Mouse (Mus musculus) hindbrain, embryonic 10.5 days (tissue): ENCODE results near the gene Gm9044. TPM values are rescaled to one million over a fixed set of nuclear protein-coding genes. Genes with fewer than 3 reads are reported as not detected.
"Not testable (repeated sequence)": the region's sequence is repeated elsewhere in the genome, so short reads cannot be mapped to it uniquely, and the experiment has no call there.

Source experiments
- DNase-seq: peaks from one replicate; pipeline ENCODE4 v3.0.0-alpha.2; 2017; ENCODE audit warnings: low spot score
- H3K27ac ChIP-seq: fragments of 300-500 bp; sonication (generic); 2 replicates; pipeline ENCODE4 v1.5.1; 2016; ENCODE audit warnings: mild to moderate bottlenecking, moderate library complexity
- H3K27me3 ChIP-seq: fragments of 300-500 bp; sonication (generic); 2 replicates; pipeline ENCODE4 v1.6.1; 2016; ENCODE audit warnings: mild to moderate bottlenecking; ENCODE audit not compliant: poor library complexity, insufficient read depth, severe bottlenecking
- H3K36me3 ChIP-seq: fragments of 300-500 bp; sonication (generic); 2 replicates; pipeline ENCODE4 v1.6.1; 2016; ENCODE audit warnings: mild to moderate bottlenecking, moderate library complexity
- H3K4me1 ChIP-seq: fragments of 300-500 bp; sonication (generic); replicated peaks from 2 replicates; pipeline ENCODE4 v1.6.1; 2016; ENCODE audit warnings: mild to moderate bottlenecking
- H3K4me3 ChIP-seq: fragments of 300-500 bp; sonication (generic); 2 replicates; pipeline ENCODE4 v1.5.1; 2016; ENCODE audit warnings: mild to moderate bottlenecking, moderate library complexity
- H3K9me3 ChIP-seq: fragments of 300-500 bp; sonication (generic); 2 replicates; pipeline ENCODE4 v1.6.1; 2016; ENCODE audit warnings: mild to moderate bottlenecking, moderate library complexity
- WGBS: fragments of 180-500 bp; shearing (Covaris S2); methylation state at CpG from one replicate; pipeline ENCODE4 v1.1.7; 2016; 5-methylcytosine and 5-hydroxymethylcytosine counted together
- polyA plus RNA-seq: library from polyadenylated mRNA; unstranded; fragments of >200 nt; fragmentation: Nextera tagmentation; extraction: Ambion mirVana; gene quantifications from 2 replicates; pipeline ENCODE4 v1.2.1, GENCODE M21; 2016

The Gm9044 gene
- not detected in 2 replicates for polyA plus RNA-seq

DNA sequence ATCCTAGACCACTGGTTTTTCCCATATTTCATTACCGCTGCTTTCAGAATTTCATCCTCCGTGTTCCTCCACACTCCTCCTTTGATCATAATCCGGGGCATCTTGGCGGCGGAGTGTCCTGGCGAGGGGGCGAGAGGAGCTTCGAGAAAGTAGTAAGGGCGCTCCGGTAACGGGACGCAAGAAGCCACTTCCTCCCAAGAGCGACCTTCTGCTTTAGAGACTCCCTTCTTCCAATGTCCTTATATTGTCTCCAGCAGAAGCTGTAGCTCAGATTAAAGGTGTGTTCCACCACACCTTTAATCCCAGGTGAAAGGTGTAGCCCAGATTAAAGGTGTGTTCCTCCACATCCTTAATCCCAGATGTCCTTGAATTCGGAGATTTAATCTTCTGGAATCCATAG, at the start of gene Gm9044:
Gene Gm9044 (minus strand): TSS at position 101 of the 400 bp plus-strand sequence.
- not testable (repeated sequence) for DNase-seq, H3K4me3 ChIP-seq, H3K36me3 ChIP-seq, H3K4me1 ChIP-seq, H3K27ac ChIP-seq, H3K9me3 ChIP-seq, H3K27me3 ChIP-seq
- WGBS, result no CpG with 5 or more reads among the region's 14 CpGs

DNA sequence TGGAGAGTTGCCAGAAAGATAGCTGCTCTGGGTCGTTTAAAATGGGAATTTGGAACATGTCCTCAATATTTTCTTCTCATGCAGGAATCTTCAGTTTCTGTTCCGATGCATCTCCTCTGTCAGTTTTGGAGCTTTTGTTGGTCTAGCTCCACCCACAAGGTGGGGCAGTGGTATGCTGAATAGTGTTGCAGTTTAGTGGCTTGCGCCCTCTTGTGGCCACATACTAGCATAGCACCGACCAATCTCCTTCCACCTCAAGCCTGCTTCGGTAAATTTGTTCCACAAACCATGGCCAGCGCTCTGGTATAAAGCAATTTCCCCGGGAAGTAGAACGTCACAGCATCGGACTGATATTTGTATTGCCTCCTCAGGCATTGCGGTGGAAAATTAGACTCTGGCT, 38.2 kb upstream of the Gm9044 start:
- Histone ChIP-seq H3K36me3 (no peaks in the 10 kb centered on the region), H3K4me1 (no peaks in the 10 kb centered on the region), H3K4me3 (0 out of 2 replicates have a peak overlapping the region, but pooled peaks have one; percentile 13), H3K27me3 (no peaks in the 10 kb centered on the region), H3K27ac (0 out of 2 replicates have a peak overlapping the region, but pooled peaks have one; percentile 29), H3K9me3 (no peaks in the 10 kb centered on the region)
- peak; percentile 85 for DNase-seq
- 15% methylated on average over 10 of the region's 10 CpGs for WGBS

DNA sequence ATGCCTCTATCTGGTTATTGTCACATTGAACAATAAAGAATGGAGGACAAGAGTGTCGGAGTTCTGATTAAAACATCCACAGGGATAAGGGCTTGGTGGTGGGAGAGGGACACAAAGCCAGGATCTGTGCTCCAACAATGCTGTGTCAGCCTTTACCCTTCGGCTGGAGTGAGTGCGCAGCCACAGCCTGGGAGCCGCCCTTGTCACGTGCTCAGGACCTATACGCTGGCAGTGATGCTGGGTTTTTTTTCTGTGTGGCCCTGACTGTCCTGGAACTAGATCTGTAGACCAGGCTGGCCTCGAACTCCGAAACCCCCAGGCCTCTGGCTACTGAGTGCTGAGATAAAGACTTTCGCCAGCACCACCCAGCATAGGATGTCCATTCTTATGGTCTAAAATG, 37.3 kb upstream of the Gm9044 start:
- no peaks in the 10 kb centered on the region for H3K4me1 ChIP-seq
- no peak for DNase-seq
- H3K4me3 ChIP-seq, result no peak overlapping the region
- H3K36me3 ChIP-seq, result no peaks in the 10 kb centered on the region
- 86% methylated on average over 9 of the region's 9 CpGs for WGBS
- no peaks in the 10 kb centered on the region for H3K9me3 ChIP-seq
- no peaks in the 10 kb centered on the region for H3K27me3 ChIP-seq
- no peak overlapping the region for H3K27ac ChIP-seq

DNA sequence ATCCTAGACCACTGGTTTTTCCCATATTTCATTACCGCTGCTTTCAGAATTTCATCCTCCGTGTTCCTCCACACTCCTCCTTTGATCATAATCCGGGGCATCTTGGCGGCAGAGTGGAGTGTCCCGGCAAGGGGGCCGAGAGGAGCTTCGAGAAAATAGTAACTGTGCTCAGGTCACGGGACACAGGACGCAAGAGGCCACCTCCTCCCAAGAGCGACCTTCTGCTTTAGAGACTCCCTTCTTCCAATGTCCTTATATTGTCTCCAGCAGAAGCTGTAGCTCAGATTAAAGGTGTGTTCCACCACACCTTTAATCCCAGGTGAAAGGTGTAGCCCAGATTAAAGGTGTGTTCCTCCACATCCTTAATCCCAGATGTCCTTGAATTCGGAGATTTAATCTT, 21.8 kb upstream of the Gm9044 start, which contains the start of gene Gm9049:
Gene Gm9049 (minus strand): TSS at position 101 of the 400 bp plus-strand sequence.
- H3K9me3 ChIP-seq, H3K27me3 ChIP-seq, H3K4me3 ChIP-seq, DNase-seq, H3K27ac ChIP-seq, H3K4me1 ChIP-seq, H3K36me3 ChIP-seq: not testable (repeated sequence)
- 100% methylated on average over 1 of the region's 11 CpGs for WGBS

DNA sequence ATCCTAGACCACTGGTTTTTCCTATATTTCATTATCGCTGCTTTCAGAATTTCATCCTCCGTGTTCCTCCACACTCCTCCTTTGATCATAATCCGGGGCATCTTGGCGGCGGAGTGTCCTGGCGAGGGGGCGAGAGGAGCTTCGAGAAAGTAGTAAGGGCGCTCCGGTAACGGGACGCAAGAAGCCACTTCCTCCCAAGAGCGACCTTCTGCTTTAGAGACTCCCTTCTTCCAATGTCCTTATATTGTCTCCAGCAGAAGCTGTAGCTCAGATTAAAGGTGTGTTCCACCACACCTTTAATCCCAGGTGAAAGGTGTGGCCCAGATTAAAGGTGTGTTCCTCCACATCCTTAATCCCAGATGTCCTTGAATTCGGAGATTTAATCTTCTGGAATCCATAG, 16.4 kb upstream of the Gm9044 start, which contains the start of gene Gm9048:
Gene Gm9048 (minus strand): TSS at position 101 of the 400 bp plus-strand sequence.
- not testable (repeated sequence) for DNase-seq, H3K36me3 ChIP-seq, H3K27me3 ChIP-seq, H3K4me3 ChIP-seq, H3K27ac ChIP-seq, H3K9me3 ChIP-seq, H3K4me1 ChIP-seq
- WGBS, result 93% methylated on average over 1 of the region's 14 CpGs

DNA sequence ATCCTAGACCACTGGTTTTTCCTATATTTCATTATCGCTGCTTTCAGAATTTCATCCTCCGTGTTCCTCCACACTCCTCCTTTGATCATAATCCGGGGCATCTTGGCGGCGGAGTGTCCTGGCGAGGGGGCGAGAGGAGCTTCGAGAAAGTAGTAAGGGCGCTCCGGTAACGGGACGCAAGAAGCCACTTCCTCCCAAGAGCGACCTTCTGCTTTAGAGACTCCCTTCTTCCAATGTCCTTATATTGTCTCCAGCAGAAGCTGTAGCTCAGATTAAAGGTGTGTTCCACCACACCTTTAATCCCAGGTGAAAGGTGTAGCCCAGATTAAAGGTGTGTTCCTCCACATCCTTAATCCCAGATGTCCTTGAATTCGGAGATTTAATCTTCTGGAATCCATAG, 10.9 kb upstream of the Gm9044 start, which contains the start of gene Gm9046:
Gene Gm9046 (minus strand): TSS at position 101 of the 400 bp plus-strand sequence.
- not testable (repeated sequence) for H3K4me3 ChIP-seq, DNase-seq, H3K27ac ChIP-seq, H3K36me3 ChIP-seq, H3K4me1 ChIP-seq, H3K27me3 ChIP-seq, H3K9me3 ChIP-seq
- no CpG with 5 or more reads among the region's 14 CpGs for WGBS

DNA sequence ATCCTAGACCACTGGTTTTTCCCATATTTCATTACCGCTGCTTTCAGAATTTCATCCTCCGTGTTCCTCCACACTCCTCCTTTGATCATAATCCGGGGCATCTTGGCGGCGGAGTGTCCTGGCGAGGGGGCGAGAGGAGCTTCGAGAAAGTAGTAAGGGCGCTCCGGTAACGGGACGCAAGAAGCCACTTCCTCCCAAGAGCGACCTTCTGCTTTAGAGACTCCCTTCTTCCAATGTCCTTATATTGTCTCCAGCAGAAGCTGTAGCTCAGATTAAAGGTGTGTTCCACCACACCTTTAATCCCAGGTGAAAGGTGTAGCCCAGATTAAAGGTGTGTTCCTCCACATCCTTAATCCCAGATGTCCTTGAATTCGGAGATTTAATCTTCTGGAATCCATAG, 5.5 kb upstream of the Gm9044 start, which contains the start of gene Gm9045:
Gene Gm9045 (minus strand): TSS at position 101 of the 400 bp plus-strand sequence.
- H3K27ac ChIP-seq, H3K4me1 ChIP-seq, DNase-seq, H3K27me3 ChIP-seq, H3K4me3 ChIP-seq, H3K36me3 ChIP-seq, H3K9me3 ChIP-seq: not testable (repeated sequence)
- no CpG with 5 or more reads among the region's 14 CpGs for WGBS

DNA sequence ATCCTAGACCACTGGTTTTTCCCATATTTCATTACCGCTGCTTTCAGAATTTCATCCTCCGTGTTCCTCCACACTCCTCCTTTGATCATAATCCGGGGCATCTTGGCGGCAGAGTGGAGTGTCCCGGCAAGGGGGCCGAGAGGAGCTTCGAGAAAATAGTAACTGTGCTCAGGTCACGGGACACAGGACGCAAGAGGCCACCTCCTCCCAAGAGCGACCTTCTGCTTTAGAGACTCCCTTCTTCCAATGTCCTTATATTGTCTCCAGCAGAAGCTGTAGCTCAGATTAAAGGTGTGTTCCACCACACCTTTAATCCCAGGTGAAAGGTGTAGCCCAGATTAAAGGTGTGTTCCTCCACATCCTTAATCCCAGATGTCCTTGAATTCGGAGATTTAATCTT, 5.3 kb downstream of the Gm9044 start, which contains the start of gene Gm9040:
Gene Gm9040 (minus strand): TSS at position 101 of the 400 bp plus-strand sequence.
- H3K4me1 ChIP-seq, H3K27ac ChIP-seq, H3K27me3 ChIP-seq, H3K36me3 ChIP-seq, DNase-seq, H3K4me3 ChIP-seq, H3K9me3 ChIP-seq: not testable (repeated sequence)
- no CpG with 5 or more reads among the region's 11 CpGs for WGBS

DNA sequence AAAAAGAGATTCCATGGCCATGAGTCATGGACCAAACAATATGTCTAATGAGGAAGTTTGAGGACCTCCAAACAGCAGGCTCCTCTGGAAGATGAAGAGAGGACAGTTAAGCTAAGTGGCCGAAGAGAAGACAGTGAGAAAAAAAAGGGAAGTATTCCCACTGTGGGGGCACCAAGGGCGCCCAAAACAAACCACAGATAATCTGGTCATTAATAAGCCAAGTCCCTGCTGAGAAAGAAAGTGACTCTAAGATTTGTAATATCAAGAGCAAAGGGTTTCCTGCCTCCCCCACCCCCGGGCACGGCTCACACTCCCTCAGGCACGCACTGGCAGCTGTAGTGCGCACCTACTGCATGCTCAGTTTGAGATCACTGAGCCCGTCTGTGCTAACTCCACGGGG, 13.2 kb downstream of the Gm9044 start:
- no peak for DNase-seq
- H3K4me3 ChIP-seq, result no peak overlapping the region
- 90% methylated on average over 8 of the region's 8 CpGs for WGBS
- H3K36me3 ChIP-seq, result no peaks in the 10 kb centered on the region
- no peaks in the 10 kb centered on the region for H3K27me3 ChIP-seq
- no peaks in the 10 kb centered on the region for H3K9me3 ChIP-seq
- H3K4me1 ChIP-seq, result no peaks in the 10 kb centered on the region
- no peak overlapping the region for H3K27ac ChIP-seq

DNA sequence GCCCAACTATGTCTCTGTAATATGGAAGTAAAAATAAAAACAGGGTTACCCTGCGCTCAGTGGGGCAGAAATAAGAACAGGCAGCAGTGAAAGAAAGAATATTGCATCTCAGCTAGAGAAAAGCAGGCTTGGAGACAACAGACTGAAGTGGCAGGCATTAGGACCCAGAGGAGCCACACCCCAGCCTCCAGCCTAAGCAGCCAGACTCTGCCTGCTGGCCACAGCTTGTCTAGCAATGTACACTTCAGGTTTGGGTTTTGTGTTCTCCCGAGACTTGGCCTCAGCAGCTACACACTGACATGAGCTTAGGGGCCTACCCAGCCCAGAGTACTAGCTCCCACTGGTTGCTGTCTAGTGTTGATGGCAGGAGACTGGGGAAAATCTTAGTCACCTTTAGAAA, 30.1 kb downstream of the Gm9044 start:
- WGBS, result 42% methylated on average over 2 of the region's 2 CpGs
- not testable (repeated sequence) for DNase-seq, H3K4me1 ChIP-seq

DNA sequence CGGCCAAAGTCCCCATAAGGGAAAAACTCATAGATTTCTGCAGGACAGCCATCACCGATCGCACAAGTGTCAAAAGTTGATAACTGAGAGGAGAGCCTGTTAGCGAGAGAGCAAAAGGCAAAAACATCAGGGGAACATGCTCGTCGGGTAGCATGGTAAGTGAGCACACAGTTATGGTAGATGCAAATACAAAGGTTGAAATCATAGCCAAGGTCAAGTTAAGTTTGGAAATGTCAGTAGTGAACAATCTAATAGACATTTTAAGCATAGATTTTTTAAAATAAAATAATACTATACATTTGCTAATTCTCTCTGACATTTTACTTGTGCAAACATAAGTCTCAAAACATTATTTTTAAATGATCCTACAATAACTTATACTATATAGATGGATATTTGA, 37.3 kb downstream of the Gm9044 start, which contains the start of gene Iltifb:
Gene Iltifb (minus strand): TSS at position 101 of the 400 bp plus-strand sequence.
- no peak for DNase-seq
- H3K9me3 ChIP-seq, result no peaks in the 10 kb centered on the region
- no peaks in the 10 kb centered on the region for H3K27me3 ChIP-seq
- WGBS, result 96% methylated on average over 6 of the region's 6 CpGs
- H3K36me3 ChIP-seq, result no peaks in the 10 kb centered on the region
- H3K4me3 ChIP-seq, result no peak within 1 kb of the TSS
- H3K4me1 ChIP-seq, result no peaks in the 10 kb centered on the region
- no peak within 1 kb of the TSS for H3K27ac ChIP-seq

More for the DNA sequence above, 30.1 kb downstream of the Gm9044 start:
- not testable (repeated sequence) for H3K27me3 ChIP-seq, H3K9me3 ChIP-seq, H3K36me3 ChIP-seq, H3K27ac ChIP-seq, H3K4me3 ChIP-seq

DNA sequence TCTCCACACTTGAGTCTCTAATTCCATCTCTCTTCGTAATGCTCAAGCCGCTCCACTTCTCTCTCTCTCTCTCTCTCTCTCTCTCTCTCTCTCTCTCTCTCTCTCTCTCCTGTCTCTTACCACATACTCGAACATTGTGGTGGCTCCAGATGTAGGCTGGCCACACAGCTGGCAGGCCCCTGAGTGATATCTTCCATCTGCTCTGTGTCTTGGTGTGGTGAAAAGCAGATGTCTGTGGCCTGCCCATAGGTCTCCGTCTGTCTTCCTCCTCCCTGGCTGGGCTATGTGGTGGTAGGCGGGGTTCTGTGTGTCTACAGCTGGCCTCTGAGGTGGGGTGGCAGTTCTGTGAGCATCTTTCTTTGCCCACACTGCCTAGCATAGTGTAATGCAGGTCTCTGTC, 49.2 kb downstream of the Gm9044 start:
- 88% methylated on average over 3 of the region's 5 CpGs for WGBS
- DNase-seq, H3K4me1 ChIP-seq, H3K4me3 ChIP-seq, H3K9me3 ChIP-seq, H3K27me3 ChIP-seq, H3K36me3 ChIP-seq, H3K27ac ChIP-seq: not testable (repeated sequence)

DNA sequence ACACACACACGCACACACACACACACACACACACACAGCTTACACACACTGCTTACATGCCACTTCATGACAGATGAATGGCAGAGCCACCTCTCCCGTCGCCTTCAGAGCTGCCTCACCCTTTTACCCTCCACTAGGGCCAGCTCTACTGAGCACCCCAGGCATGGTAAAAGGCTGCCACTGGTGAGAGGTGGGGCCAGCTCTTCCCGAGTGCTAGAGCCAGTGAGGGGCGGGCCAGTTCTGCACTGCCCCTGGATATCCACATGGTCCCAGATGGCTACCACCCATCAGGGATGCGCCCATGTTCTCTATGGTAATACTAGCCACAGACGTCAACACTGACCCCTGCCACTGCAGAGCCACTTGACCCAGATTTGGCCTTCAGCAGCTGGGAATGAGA, 49.6 kb downstream of the Gm9044 start:
- not testable (repeated sequence) for H3K27me3 ChIP-seq, DNase-seq, H3K27ac ChIP-seq, H3K4me1 ChIP-seq, H3K36me3 ChIP-seq, H3K4me3 ChIP-seq, H3K9me3 ChIP-seq
- 87% methylated on average over 7 of the region's 7 CpGs for WGBS
